Mouse (Mus musculus): Measurements from ENCODE around the gene Macrod2. TPM values are rescaled to one million over a fixed set of nuclear protein-coding genes. Genes with fewer than 3 reads are reported as not detected.
A peak's percentile ranks its signal among the peaks of the same experiment; 100 is the strongest.

Gene Macrod2
- total RNA-seq, 2 experiments from 2014 or later, result 7.0 to 11.3 TPM

- ATAC-seq (replicated peaks; ENCODE audit: poor library complexity), result no peak
Observed at GRCm38 (mm10) chr2:141180656-141181055, 785.5 kb downstream of the Macrod2 start.

- ATAC-seq (replicated peaks; ENCODE audit: poor library complexity), result no peak
Observed at GRCm38 (mm10) chr2:141182034-141182759, 787.1 kb downstream of the Macrod2 start.

GRCm38 (mm10) chr2:141194476-141194875 lies 799.4 kb downstream of the Macrod2 start:
- no peak for ATAC-seq (replicated peaks; ENCODE audit: poor library complexity)

- ATAC-seq (replicated peaks; ENCODE audit: poor library complexity), result no peak
Observed at GRCm38 (mm10) chr2:141200481-141200880, 805.4 kb downstream of the Macrod2 start.

GRCm38 (mm10) chr2:141201303-141202014 lies 806.4 kb downstream of the Macrod2 start:
- ATAC-seq (replicated peaks; ENCODE audit: poor library complexity), result no peak

GRCm38 (mm10) chr2:141202015-141202364 lies 806.9 kb downstream of the Macrod2 start:
- ATAC-seq (replicated peaks; ENCODE audit: poor library complexity), result no peak

GRCm38 (mm10) chr2:141211346-141211745 lies 816.2 kb downstream of the Macrod2 start:
- no peak for ATAC-seq (replicated peaks; ENCODE audit: poor library complexity)

GRCm38 (mm10) chr2:141212291-141212690 lies 817.2 kb downstream of the Macrod2 start:
- no peak for ATAC-seq (replicated peaks; ENCODE audit: poor library complexity)

GRCm38 (mm10) chr2:141217490-141217889 lies 822.4 kb downstream of the Macrod2 start:
- ATAC-seq (replicated peaks; ENCODE audit: poor library complexity), result no peak

- ATAC-seq (replicated peaks; ENCODE audit: poor library complexity), result no peak
Observed at GRCm38 (mm10) chr2:141217925-141218324, 822.8 kb downstream of the Macrod2 start.

GRCm38 (mm10) chr2:141228809-141229208 lies 833.7 kb downstream of the Macrod2 start:
- no peak for ATAC-seq (replicated peaks; ENCODE audit: poor library complexity)

GRCm38 (mm10) chr2:141229820-141230219 lies 834.7 kb downstream of the Macrod2 start:
- ATAC-seq (replicated peaks; ENCODE audit: poor library complexity), result no peak

- no peak for ATAC-seq (replicated peaks; ENCODE audit: poor library complexity)
Observed at GRCm38 (mm10) chr2:141231011-141231668, 836.0 kb downstream of the Macrod2 start.

- ATAC-seq (replicated peaks; ENCODE audit: poor library complexity), result no peak
Observed at GRCm38 (mm10) chr2:141234306-141234705, 839.2 kb downstream of the Macrod2 start.

- no peak for ATAC-seq (replicated peaks; ENCODE audit: poor library complexity)
Observed at GRCm38 (mm10) chr2:141234724-141235453, 839.8 kb downstream of the Macrod2 start.

GRCm38 (mm10) chr2:141247680-141248079 lies 852.6 kb downstream of the Macrod2 start:
- no peak for ATAC-seq (replicated peaks; ENCODE audit: poor library complexity)

GRCm38 (mm10) chr2:141264582-141264981 lies 869.5 kb downstream of the Macrod2 start:
- no peak for ATAC-seq (replicated peaks; ENCODE audit: poor library complexity)

- ATAC-seq (replicated peaks; ENCODE audit: poor library complexity), result no peak
Observed at GRCm38 (mm10) chr2:141266591-141266990, 871.5 kb downstream of the Macrod2 start.

GRCm38 (mm10) chr2:141271541-141271940 lies 876.4 kb downstream of the Macrod2 start:
- no peak for ATAC-seq (replicated peaks; ENCODE audit: poor library complexity)

GRCm38 (mm10) chr2:141272966-141273365 lies 877.9 kb downstream of the Macrod2 start:
- ATAC-seq (replicated peaks; ENCODE audit: poor library complexity), result no peak

GRCm38 (mm10) chr2:141274262-141274661 lies 879.2 kb downstream of the Macrod2 start:
- 0 out of 2 replicates have a peak, but pooled peaks have one; percentile 42 for ATAC-seq (replicated peaks; ENCODE audit: poor library complexity)
